Mouse (Mus musculus): Measurements from ENCODE around the gene Slit1.

Slit1 gene

DNA sequence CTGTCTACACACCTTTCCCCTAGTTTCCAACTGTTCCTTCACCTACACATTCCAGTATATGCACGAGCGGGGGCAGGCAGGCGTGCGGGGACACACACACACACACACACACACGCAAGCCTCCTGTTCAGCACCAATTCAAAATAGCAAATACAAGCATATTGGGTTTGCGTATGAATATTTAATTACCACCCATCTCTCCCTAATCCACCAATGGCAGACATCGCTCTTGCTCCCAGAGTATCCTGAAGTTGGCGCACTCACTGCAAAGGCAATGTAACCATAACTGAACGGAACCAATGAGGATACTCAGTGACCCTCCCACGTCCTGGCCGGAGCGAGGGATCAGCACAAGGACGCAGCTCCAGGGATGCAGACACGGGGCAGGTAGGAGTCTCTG, 86.8 kb downstream of the Slit1 start:
- in situ Hi-C loops (cut with MboI, MseI), result loop anchor here (5.0 kb wide), 2 partner anchors 36 to 111 kb away; no protein-coding TSS in a partner anchor

DNA sequence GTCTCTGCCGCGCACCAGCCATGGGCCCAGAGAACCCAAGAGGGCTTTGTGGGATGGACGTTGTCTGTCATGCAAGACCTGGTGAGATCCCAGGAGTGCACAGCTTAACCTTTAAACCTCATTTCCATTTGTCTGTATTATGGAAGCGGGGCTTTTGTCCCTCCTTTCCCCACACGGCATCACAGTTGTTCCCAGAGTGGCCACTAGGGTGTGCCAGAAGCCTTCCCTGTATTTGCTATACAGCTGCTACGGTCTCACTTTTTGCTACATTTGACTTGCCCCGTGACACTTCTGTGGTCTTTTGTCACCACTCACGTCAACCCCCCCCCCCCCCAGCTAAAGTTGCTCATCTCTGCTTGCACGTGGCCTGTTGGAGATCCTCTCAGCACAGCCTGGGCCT, 87.5 kb downstream of the Slit1 start:
- in situ Hi-C loops (cut with MboI, MseI), result loop anchor here (5.0 kb wide), 2 partner anchors 36 to 111 kb away; no protein-coding TSS in a partner anchor

DNA sequence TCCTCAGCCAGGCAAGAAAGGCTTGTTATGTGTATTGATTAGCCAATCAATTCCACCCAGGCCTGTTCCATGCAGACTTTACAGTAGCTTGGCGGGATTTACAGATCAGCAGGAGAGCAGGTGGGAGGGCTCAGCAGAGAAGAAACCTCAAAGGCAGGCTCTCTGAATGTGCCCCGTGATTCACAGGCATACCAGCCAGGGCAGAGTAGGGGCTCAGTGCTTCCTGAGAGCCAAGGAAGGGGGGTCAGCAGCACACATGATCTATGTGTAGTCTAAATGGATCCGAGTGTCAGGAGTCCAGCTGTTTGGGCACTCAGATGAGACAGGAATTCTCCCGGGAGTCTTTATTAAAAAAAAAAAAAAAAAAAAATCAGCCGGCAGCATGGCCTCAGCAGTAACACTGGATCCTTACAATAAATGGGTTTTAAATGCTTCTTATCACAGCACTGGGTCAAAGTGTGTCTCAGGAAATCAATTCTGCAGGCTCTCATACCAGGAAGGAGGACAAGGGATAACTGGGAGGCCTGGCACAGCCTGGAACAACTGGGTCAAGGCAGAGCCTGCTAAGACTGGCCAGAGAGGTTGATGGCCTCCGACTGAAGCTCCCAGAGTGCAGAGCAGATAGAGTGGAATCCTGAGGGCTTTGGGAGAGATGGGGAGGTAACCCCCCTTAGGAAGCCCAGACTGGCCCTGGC, 88.2 kb downstream of the Slit1 start:
- in situ Hi-C loops (cut with MboI, MseI), result loop anchor here (5.0 kb wide), 2 partner anchors 37 to 112 kb away; no protein-coding TSS in a partner anchor

DNA sequence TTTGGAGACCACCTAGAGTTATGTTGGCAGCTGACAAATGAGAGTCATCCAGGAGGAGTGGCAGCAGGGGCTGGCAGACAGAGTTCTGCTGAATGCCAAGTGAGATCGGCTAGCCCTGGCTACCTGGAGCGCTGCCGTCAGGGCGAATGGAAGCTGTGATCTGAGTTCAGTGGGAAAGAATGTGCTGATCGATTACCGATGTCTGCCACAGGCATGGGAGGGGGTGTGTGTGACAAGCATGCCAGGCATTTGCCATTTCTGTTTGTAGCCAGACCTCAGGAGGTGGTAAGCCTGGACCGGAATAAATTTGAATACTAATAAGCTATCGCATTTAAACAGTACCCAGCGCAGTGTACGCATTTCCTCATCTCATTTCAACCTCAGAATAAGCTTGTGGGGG, 91.5 kb downstream of the Slit1 start:
- in situ Hi-C loops (cut with MboI, MseI), result no loop called here

DNA sequence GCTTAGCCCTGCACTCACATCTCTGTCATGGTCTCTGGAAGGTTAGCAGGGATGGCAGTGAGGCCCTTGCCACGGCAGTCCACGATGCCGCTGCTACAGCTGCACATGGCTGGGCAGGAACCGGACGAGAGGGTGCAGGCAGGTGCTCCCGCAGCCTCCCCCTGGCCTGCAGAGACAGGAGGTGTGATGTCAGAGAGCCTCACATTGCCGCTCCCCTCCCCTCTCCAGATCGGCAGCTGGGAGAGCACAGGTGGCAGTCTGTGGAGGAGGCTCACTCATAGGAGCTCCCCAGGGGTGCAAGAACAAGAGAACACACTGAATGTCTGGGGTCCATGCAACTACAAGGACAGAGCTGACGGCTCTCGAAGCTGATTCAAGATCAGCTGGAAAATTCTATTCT, 94.1 kb downstream of the Slit1 start:
- in situ Hi-C loops (cut with MboI, MseI), result no loop called here

DNA sequence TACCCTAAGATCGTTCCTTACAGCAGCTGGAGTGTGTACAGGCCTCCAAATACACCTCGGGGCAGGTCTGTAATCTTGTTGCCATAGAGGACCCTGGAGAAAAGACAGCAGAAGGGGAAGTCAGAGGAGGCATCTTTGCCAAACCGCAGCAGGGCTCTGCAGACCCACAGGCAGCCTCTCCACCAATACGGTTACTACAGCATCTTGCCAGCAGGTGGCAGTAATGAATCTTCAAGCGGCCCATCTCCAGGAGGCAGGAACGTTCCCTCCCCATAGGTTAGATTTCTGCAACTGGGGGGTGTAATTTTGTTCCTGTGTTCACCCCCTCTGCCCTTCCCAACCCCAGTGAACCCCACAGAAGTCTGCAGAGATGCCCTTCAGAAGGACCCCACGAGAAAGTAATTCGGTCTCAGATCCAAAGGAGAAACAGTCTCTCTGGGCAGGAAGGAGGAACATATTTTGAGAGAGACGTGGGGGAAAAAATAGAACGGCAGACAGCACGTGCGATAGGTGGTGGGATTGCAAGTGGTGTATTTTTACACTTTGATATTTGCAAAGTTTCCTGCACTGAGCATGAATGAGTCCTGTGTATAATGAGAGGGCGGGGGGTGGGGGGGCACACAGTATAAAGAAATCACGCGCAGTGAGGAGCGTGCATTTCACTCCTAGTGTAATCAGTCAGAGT, 96.4 kb downstream of the Slit1 start:
- in situ Hi-C loops (cut with MboI, MseI), result no loop called here

DNA sequence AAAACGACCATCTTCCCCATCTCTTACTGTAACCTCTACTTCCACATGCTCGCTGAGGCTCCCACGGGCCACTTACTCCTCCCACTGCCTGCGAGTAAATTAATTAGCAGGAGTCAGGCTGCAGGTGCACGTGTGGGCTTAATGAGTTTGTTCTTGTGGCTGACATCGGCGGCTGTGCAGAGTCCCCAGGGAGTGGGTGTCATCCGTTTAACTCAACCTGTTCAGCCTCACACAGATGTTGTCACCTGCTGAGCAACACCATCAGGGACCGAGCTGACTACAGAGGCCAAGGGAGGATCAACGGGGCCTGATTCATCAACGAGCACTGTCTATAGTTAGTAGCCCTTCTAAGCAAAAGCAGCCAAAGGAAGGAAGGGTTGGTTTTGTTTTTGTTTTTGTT, 100.5 kb downstream of the Slit1 start:
- in situ Hi-C loops (cut with MboI, MseI), result no loop called here

DNA sequence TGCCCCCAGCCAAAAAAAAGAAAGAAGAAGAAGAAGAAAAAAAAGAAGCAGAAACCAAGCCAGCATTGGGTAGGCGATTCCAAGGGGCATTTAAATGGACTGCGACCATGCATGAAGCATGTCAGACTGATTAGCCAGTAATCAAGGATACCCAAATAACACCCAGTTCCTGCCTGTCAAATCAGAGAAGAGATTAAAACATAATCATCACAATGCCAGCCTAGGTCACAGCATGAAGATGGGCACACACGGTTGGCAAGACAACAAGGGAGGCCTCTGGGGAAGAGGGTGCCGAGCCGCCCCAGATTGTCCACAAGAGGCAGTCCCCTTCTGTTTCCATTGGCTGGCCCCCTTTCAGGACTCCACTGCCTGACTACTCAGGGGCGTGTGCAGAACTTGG, 108.5 kb downstream of the Slit1 start:
- in situ Hi-C loops (cut with MboI, MseI), result loop anchor here in 1 of 2 experiments (10.0 kb wide), 1 partner anchor 1200 kb away; no protein-coding TSS in a partner anchor

DNA sequence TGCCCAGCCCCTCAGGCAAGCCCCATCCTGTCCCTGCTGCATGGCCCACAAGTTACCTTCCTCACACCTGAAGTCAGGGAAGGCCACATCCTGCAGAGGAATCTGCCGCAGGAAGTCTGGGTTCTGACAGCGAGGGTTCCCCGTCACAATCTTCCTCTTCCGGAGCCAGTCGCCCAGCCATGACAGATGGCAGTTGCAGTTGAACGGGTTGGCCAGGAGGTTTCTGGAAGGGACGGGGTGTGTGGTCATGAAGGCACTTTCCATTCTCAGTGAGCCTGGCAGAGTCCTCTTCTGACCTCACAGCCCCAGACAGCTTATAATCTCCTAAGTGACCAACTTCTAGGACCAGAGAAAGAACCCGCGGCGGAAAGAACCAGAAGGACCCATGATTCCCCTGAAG, 109.4 kb downstream of the Slit1 start:
- in situ Hi-C loops (cut with MboI, MseI), result loop anchor here in 1 of 2 experiments (10.0 kb wide), 1 partner anchor 1201 kb away; no protein-coding TSS in a partner anchor

DNA sequence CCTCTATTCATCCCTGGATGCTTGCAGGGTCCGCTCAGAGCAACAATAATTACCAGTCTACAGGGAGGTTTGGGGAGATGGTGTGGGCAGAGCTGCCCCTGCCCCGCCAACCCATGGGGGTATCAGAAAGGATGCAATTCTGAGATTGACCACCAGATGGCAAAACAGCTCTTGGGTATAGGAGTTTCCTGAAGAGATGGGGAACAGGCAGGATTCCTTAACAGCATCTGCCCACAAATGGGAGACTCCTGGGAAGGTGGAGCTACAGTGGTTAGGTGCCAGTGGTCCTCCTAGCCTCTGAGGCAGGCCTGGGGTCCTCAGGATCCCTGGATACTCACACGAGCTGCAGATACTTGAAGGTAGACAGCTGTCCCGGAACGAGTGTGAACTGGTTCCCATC, 113.9 kb downstream of the Slit1 start:
- in situ Hi-C loops (cut with MboI, MseI), result loop anchor here in 1 of 2 experiments (5.0 kb wide), 1 partner anchor 512 kb away; no protein-coding TSS in a partner anchor

DNA sequence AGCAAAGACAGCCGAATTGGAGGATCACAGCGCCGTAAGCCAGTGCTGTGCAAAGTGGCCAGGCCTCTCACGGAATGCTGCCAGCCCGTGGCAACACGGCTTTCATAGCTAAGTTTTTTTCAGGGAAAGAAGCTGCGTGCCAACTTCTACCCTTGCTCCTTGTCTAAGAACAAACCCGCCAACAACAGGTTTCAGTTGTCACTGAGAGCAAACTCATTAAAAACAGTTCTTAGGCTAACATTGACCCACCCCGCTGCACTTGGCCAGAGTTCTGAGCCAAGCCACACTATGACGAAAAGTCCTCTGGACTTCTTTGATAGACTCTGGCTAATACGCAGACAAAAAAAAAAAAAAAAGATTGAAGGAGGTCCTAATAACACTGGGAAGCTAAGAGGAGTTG, 114.5 kb downstream of the Slit1 start:
- in situ Hi-C loops (cut with MboI, MseI), result loop anchor here in 1 of 2 experiments (5.0 kb wide), 1 partner anchor 512 kb away; no protein-coding TSS in a partner anchor

DNA sequence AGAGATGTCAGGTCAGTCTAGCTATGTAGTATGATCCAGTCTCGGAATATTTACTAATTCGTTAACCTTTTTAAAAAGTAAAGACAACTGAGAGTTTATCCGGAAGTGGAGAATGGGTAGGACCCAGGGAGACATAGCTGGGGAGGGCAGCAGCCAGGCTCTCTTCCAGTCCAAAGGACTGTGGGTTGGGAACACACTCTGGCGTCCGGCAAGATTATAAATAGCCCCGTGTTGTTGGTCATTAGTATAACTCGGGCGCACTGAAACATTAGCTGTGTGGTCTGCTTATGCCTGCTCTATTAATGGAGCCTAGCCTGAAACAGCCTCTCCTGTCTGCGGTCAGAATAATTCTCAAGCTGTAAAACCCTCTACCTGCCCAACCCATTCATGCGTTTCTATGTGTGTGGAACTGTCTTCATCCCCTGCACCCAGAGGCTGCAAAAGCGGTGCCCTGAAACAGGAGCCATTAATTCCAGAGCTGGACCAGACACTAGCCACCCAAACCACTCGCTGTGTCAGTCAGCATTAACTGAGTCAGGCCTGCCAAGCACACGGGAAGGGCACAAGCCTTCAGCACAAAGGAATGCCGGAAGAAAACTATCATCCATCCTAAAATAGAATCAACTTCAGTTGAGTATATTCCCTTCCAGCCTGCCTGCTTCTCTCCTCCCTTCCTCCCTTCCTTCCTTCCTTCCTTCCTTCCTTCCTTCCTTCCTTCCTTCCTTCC, 122.9 kb downstream of the Slit1 start:
- in situ Hi-C loops (cut with MboI, MseI), result no loop called here

DNA sequence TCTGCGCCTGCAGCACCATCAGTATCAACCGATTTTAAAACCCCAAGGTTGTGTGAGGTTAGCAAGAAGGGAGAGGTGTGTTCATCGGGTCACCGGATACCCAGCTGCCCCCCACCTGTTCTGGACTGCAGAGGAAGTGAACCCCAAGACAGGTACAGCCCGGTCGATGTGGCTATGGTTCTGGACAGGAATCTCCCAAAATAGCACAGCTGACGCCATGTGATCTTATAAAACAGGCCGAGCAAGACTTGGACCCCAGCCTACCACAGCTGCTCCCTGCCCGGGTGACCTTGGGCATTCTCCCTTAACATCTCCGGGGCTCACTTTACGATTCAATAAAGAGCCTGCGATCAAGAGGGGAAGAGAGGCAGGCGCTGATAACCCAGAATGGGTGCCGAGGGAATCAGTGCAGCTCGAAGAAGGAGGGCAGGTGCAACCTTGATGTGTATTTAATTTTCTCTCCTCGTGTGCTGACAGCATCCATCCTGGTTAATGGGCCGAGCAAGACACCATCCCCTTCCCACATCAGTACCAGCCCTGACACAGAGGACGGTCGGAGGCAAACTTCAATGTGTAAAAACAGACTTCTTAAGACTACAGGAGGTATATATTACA, 124.6 kb downstream of the Slit1 start:
- in situ Hi-C loops (cut with MboI, MseI), result no loop called here

DNA sequence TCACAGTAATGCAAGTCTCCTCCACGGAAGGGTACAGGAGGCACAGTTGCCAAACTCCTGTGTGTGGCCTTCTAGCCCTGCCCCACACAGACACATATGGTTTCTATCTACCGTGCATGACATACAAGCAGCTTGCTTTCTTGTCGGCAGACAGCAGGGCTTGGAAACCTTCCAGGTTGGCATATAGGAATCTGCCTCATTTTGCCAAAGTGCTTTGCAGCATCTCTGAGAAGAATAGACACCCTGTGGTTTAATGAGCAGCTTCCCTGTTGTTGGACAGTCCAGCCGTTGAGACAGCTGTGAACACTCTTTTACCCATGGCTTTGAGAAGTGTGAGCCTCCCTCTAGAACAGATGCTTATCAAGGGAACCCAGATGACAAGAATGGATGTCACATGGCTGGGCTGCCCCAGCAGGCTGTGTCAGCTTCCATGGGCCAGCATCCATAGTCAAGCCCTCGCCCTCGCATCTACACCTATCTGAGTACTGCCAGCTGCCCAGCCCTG, 125.3 kb downstream of the Slit1 start:
- in situ Hi-C loops (cut with MboI, MseI), result no loop called here

DNA sequence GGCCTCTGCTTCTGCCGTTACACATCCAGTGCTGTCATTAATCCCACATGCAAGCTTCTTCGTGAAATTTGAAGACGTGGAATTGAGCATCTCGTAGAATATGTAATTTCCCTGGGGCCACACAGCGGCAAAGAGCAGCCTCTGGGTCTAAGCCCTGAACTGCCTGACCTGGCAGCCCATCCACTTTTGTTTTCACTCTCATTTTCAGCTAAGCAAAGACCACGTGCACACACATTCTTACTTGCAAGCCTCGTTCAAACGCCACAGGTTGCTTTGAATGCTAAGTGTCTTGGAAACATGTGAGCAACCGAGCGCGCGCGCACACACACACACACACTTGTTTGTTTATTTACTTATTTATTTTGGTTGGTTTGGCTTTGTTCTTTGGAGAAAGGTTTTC, 126.4 kb downstream of the Slit1 start:
- in situ Hi-C loops (cut with MboI, MseI), result no loop called here

DNA sequence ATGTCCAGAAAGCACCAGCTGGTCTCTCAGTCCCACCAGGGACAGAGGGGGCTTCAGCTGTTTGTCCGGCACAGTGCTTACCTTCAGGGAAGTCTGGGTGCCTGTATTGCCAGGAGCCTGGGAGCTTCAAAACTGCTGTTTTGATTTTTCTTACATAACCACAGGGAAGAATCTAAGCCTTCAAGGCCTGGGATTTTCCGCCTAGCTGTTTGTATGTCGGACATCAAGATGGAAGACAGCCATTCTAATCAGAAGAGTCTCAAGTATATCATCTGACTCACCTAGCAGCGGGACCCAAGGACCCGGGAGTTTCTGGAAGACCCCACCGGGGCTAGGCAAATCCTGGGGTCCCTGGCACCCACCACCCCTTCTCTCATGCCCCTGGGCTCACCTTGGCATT, 127.2 kb downstream of the Slit1 start:
- in situ Hi-C loops (cut with MboI, MseI), result no loop called here

DNA sequence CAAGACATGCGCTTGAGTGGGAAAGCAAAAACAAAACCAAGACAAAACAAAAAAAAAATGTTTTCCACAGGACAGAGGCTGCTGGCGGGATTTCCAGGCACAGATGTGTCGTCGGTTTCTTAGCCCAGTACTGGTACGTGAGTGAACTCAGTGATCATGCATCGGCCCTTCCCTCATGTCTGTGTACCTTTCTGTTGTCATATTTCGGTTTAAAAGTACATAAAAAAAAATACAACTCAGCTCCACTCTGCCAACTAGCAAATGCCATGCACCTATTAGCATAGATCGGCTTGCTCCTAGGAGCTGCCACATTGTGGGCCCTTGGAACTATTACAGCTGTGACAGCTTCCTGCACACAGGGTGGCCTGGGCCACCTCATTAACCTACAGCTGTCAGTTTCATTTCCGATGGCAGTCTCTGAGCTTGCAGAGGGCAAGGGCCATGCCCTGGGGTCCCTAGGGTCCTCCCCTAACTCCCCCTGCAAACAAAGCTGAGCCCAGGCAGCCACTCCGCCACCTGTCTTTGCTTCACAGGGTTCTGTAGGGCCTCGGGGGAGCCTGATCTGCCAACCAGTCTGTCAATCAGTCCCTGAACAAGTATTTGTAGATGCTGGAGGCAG, 127.8 kb downstream of the Slit1 start:
- in situ Hi-C loops (cut with MboI, MseI), result no loop called here

DNA sequence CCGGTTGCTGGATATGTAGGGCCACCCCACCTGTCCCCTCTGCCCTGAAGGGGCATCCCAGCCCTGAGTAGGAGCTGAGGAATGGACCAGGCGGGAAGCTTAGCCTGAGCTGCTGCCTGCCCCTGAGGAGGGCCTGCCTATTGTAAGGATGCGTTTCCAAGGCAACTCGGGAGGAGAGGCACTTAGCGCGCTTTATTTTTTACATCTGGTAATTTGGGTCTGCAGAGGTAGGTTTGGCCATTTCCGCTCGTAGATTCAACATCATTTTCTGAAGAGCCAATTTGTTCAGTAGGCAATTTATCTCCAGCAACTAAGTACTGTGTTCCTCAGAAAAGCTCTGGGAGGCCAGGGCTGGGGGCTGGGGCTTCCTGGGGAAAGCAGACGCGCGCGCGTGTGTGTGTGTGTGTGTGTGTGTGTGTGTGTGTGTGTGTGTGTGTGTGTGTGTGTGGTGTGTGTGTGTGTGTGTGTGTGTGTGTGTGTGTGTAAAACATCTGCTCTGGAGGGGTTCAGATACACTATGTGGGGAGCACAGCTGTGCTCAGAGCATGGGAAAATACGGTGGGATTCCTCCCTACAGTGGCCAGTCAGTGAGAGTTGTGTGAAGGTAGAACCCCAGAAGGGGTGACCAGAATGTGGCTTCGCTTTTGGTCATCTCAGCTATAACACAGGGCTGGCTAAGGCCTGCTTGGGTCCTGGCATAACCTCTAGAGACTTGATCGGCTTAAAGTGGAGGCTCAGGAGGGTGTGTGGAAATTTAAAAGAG, 130.0 kb downstream of the Slit1 start:
- in situ Hi-C loops (cut with MboI, MseI), result no loop called here

DNA sequence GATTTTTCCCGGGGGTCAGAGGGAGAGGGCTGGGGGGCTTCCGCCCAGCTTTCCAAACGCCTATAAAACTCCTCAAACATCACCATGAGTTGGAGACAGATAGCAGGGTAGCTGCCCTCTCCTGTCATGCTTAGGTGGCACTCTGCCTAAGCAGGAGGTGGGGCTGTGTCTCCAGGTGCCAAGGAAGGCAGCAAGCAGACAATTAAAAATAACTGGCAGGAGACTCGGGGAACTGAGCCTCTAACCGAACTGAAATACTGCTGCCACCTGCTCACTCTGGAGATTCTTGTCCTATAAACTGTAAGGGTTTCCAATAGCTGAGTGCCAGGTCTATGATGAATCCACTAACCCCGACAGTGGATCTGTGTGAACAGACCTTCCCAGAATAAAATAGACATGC, 131.8 kb downstream of the Slit1 start:
- in situ Hi-C loops (cut with MboI, MseI), result no loop called here
